Mouse (Mus musculus): Measurements from ENCODE around the gene Unc13d. TPM values are rescaled to one million over a fixed set of nuclear protein-coding genes. Genes with fewer than 3 reads are reported as not detected.
"Not testable (repeated sequence)": the region's sequence is repeated elsewhere in the genome, so short reads cannot be mapped to it uniquely, and the experiment has no call there.

Gene Unc13d
- polyA plus RNA-seq, 1 experiment, result 7.1 TPM

GRCm38 (mm10) chr11:116020519-116020922 is 57.2 kb downstream of the Unc13d start:
- H3K27me3 ChIP-seq (ENCODE audit: control insufficient read depth, insufficient read depth, low read length), result no peaks in the 10 kb centered on the region
- 16% methylated on average over 1 of the region's 1 CpGs for WGBS
- H3K27ac ChIP-seq (ENCODE audit: insufficient read depth, low read depth, low read length), result no peak overlapping the region
- no peak overlapping the region for H3K4me3 ChIP-seq (ENCODE audit: low read depth, low read length)
- peaks cover 20% of the 10 kb centered on the region for H3K36me3 ChIP-seq (ENCODE audit: control insufficient read depth, insufficient read depth, low read length)
- TF ChIP-seq POLR2A (IDR thresholded peaks at IDR 0.05; ENCODE audit: low read depth, low read length) (no peak), CTCF (IDR thresholded peaks at IDR 0.05; ENCODE audit: extremely low read depth, insufficient read length, insufficient replicate concordance, low read depth, low read length) (peak; percentile 21; the same call in 1 of the 2 replicates)
- peaks cover 3% of the 10 kb centered on the region; the same call in 1 of the 2 replicates for H3K4me1 ChIP-seq (ENCODE audit: control insufficient read depth, insufficient read depth, insufficient read length, low read length)

- 80% methylated on average over 2 of the region's 2 CpGs for WGBS
Observed at GRCm38 (mm10) chr11:116019976-116020411, 57.8 kb downstream of the Unc13d start.

GRCm38 (mm10) chr11:116019360-116019791 is 58.4 kb downstream of the Unc13d start:
- Histone ChIP-seq H3K27me3 (ENCODE audit: control insufficient read depth, insufficient read depth, low read length) (no peaks in the 10 kb centered on the region), H3K27ac (ENCODE audit: insufficient read depth, low read depth, low read length) (no peak overlapping the region), H3K4me3 (ENCODE audit: low read depth, low read length) (no peak overlapping the region), H3K4me1 (ENCODE audit: control insufficient read depth, insufficient read depth, insufficient read length, low read length) (peaks cover 3% of the 10 kb centered on the region; the same call in 1 of the 2 replicates), H3K36me3 (ENCODE audit: control insufficient read depth, insufficient read depth, low read length) (peaks cover 20% of the 10 kb centered on the region)
- 62% methylated on average over 1 of the region's 1 CpGs for WGBS
- no peak for TF ChIP-seq CTCF (IDR thresholded peaks at IDR 0.05; ENCODE audit: extremely low read depth, insufficient read length, insufficient replicate concordance, low read depth, low read length)
- no peak for TF ChIP-seq POLR2A (IDR thresholded peaks at IDR 0.05; ENCODE audit: low read depth, low read length)

More at GRCm38 (mm10) chr11:116019976-116020411, 57.8 kb downstream of the Unc13d start:
- H3K27me3 ChIP-seq (ENCODE audit: control insufficient read depth, insufficient read depth, low read length), result no peaks in the 10 kb centered on the region
- peaks cover 3% of the 10 kb centered on the region; the same call in 1 of the 2 replicates for H3K4me1 ChIP-seq (ENCODE audit: control insufficient read depth, insufficient read depth, insufficient read length, low read length)
- no peak overlapping the region for H3K4me3 ChIP-seq (ENCODE audit: low read depth, low read length)
- TF ChIP-seq CTCF (IDR thresholded peaks at IDR 0.05; ENCODE audit: extremely low read depth, insufficient read length, insufficient replicate concordance, low read depth, low read length) (no peak), POLR2A (IDR thresholded peaks at IDR 0.05; ENCODE audit: low read depth, low read length) (no peak)
- peaks cover 20% of the 10 kb centered on the region for H3K36me3 ChIP-seq (ENCODE audit: control insufficient read depth, insufficient read depth, low read length)
- H3K27ac ChIP-seq (ENCODE audit: insufficient read depth, low read depth, low read length), result no peak overlapping the region

- H3K36me3 ChIP-seq (ENCODE audit: control insufficient read depth, insufficient read depth, low read length), result peaks cover 20% of the 10 kb centered on the region
- not testable (repeated sequence) for H3K4me3 ChIP-seq (ENCODE audit: low read depth, low read length); H3K27ac ChIP-seq (ENCODE audit: insufficient read depth, low read depth, low read length); H3K4me1 ChIP-seq (ENCODE audit: control insufficient read depth, insufficient read depth, insufficient read length, low read length); H3K27me3 ChIP-seq (ENCODE audit: control insufficient read depth, insufficient read depth, low read length)
- WGBS, result 97% methylated on average over 4 of the region's 4 CpGs
Observed at GRCm38 (mm10) chr11:116018867-116019266, 58.9 kb downstream of the Unc13d start.

GRCm38 (mm10) chr11:116018106-116018505 is 59.7 kb downstream of the Unc13d start:
- Histone ChIP-seq H3K36me3 (ENCODE audit: control insufficient read depth, insufficient read depth, low read length) (peaks cover 14% of the 10 kb centered on the region), H3K4me3 (ENCODE audit: low read depth, low read length) (no peak overlapping the region), H3K27me3 (ENCODE audit: control insufficient read depth, insufficient read depth, low read length) (no peaks in the 10 kb centered on the region), H3K27ac (ENCODE audit: insufficient read depth, low read depth, low read length) (no peak overlapping the region), H3K4me1 (ENCODE audit: control insufficient read depth, insufficient read depth, insufficient read length, low read length) (peaks cover 4% of the 10 kb centered on the region; the same call in 1 of the 2 replicates)
- 36% methylated on average over 6 of the region's 6 CpGs for WGBS
- TF ChIP-seq CTCF (IDR thresholded peaks at IDR 0.05; ENCODE audit: extremely low read depth, insufficient read length, insufficient replicate concordance, low read depth, low read length) (peak; percentile 72), POLR2A (IDR thresholded peaks at IDR 0.05; ENCODE audit: low read depth, low read length) (no peak)

- H3K36me3 ChIP-seq (ENCODE audit: control insufficient read depth, insufficient read depth, low read length), result 0 out of 2 replicates have a peak, but pooled peaks cover under 1% of the 10 kb centered on the region
- H3K4me3 ChIP-seq (ENCODE audit: low read depth, low read length), result no peak overlapping the region
- peaks cover 16% of the 10 kb centered on the region for H3K4me1 ChIP-seq (ENCODE audit: control insufficient read depth, insufficient read depth, insufficient read length, low read length)
- TF ChIP-seq CTCF (IDR thresholded peaks at IDR 0.05; ENCODE audit: extremely low read depth, insufficient read length, insufficient replicate concordance, low read depth, low read length) (no peak), POLR2A (IDR thresholded peaks at IDR 0.05; ENCODE audit: low read depth, low read length) (no peak)
- 21% methylated on average over 8 of the region's 8 CpGs for WGBS
- no peaks in the 10 kb centered on the region for H3K27me3 ChIP-seq (ENCODE audit: control insufficient read depth, insufficient read depth, low read length)
- no peak overlapping the region for H3K27ac ChIP-seq (ENCODE audit: insufficient read depth, low read depth, low read length)
Observed at GRCm38 (mm10) chr11:116014821-116015220, 62.9 kb downstream of the Unc13d start.

GRCm38 (mm10) chr11:116012262-116012947 is 65.4 kb downstream of the Unc13d start, which contains the start of gene Galk1:
Gene Galk1, minus strand, starts transcription at chr11:116012719.
- TF ChIP-seq CTCF (IDR thresholded peaks at IDR 0.05; ENCODE audit: extremely low read depth, insufficient read length, insufficient replicate concordance, low read depth, low read length), result no peak
- TF ChIP-seq POLR2A (IDR thresholded peaks at IDR 0.05; ENCODE audit: low read depth, low read length), result peak; percentile 72
- H3K27ac ChIP-seq (ENCODE audit: insufficient read depth, low read depth, low read length), result peak within 1 kb of the TSS; percentile 29; the same call in 1 of the 2 replicates
- peaks cover 16% of the 10 kb centered on the region for H3K4me1 ChIP-seq (ENCODE audit: control insufficient read depth, insufficient read depth, insufficient read length, low read length)
- peaks cover 17% of the 10 kb centered on the region for H3K36me3 ChIP-seq (ENCODE audit: control insufficient read depth, insufficient read depth, low read length)
- no peaks in the 10 kb centered on the region for H3K27me3 ChIP-seq (ENCODE audit: control insufficient read depth, insufficient read depth, low read length)
- peak within 1 kb of the TSS; percentile 81 for H3K4me3 ChIP-seq (ENCODE audit: low read depth, low read length)
- WGBS, result 1% methylated on average over 55 of the region's 55 CpGs

Other genes with a start within 250 kb of the Unc13d start
- 539 and 1,655 TPM in 2 replicates for gene Myo15b, start 219.6 kb downstream of the Unc13d start, polyA plus RNA-seq (2012; rRNA removed)
- gene Smim5, start 178.0 kb downstream of the Unc13d start, polyA plus RNA-seq (2012; rRNA removed), result 0.72 and 2.2 TPM in 2 replicates
- gene Smim6, start 165.9 kb downstream of the Unc13d start, polyA plus RNA-seq (2012; rRNA removed), result 8.8 and 9.7 TPM in 2 replicates
- gene Sap30bp, start 144.7 kb downstream of the Unc13d start, polyA plus RNA-seq (2012; rRNA removed), result 15.2 and 27.1 TPM in 2 replicates
- 5.8 and 9.2 TPM in 2 replicates for gene Recql5, start 144.5 kb downstream of the Unc13d start, polyA plus RNA-seq (2012; rRNA removed)
- 53.2 and 133 TPM in 2 replicates for gene Itgb4, start 103.3 kb downstream of the Unc13d start, polyA plus RNA-seq (2012; rRNA removed)
- 39.5 and 53.3 TPM in 2 replicates for gene Galk1, start 65.2 kb downstream of the Unc13d start, polyA plus RNA-seq (2012; rRNA removed)
- gene H3f3b, start 50.0 kb downstream of the Unc13d start, polyA plus RNA-seq (2012; rRNA removed), result 48.6 and 118 TPM in 2 replicates
- gene Unk, start 47.6 kb downstream of the Unc13d start, polyA plus RNA-seq (2012; rRNA removed), result 10.4 and 21.5 TPM in 2 replicates
- gene Wbp2, start 9.0 kb upstream of the Unc13d start, polyA plus RNA-seq (2012; rRNA removed), result 139 and 334 TPM in 2 replicates
- gene Trim47, start 49.2 kb upstream of the Unc13d start, polyA plus RNA-seq (2012; rRNA removed), result 28.3 and 28.5 TPM in 2 replicates
- 11.9 and 13.3 TPM in 2 replicates for gene Trim65, start 53.2 kb upstream of the Unc13d start, polyA plus RNA-seq (2012; rRNA removed)
- 36.4 and 40.1 TPM in 2 replicates for gene Mrpl38, start 60.9 kb upstream of the Unc13d start, polyA plus RNA-seq (2012; rRNA removed)
- 5.0 and 6.5 TPM in 2 replicates for gene Fbf1, start 90.2 kb upstream of the Unc13d start, polyA plus RNA-seq (2012; rRNA removed)
- 15.8 and 27.7 TPM in 2 replicates for gene Ten1, start 120.9 kb upstream of the Unc13d start, polyA plus RNA-seq (2012; rRNA removed)
- gene Acox1, start 121.1 kb upstream of the Unc13d start, polyA plus RNA-seq (2012; rRNA removed), result 71.1 and 112 TPM in 2 replicates
- 6.3 and 12.1 TPM in 2 replicates for gene Evpl, start 160.1 kb upstream of the Unc13d start, polyA plus RNA-seq (2012; rRNA removed)
- 21.2 and 39.0 TPM in 2 replicates for gene Srp68, start 196.3 kb upstream of the Unc13d start, polyA plus RNA-seq (2012; rRNA removed)
- 3.1 and 9.5 TPM in 2 replicates for gene Galr2, start 203.0 kb upstream of the Unc13d start, polyA plus RNA-seq (2012; rRNA removed)
- 12.2 and 24.1 TPM in 2 replicates for gene Exoc7, start 229.3 kb upstream of the Unc13d start, polyA plus RNA-seq (2012; rRNA removed)